Mouse (Mus musculus): ENCODE measurements around the gene Gpr3.

The Gpr3 gene

DNA sequence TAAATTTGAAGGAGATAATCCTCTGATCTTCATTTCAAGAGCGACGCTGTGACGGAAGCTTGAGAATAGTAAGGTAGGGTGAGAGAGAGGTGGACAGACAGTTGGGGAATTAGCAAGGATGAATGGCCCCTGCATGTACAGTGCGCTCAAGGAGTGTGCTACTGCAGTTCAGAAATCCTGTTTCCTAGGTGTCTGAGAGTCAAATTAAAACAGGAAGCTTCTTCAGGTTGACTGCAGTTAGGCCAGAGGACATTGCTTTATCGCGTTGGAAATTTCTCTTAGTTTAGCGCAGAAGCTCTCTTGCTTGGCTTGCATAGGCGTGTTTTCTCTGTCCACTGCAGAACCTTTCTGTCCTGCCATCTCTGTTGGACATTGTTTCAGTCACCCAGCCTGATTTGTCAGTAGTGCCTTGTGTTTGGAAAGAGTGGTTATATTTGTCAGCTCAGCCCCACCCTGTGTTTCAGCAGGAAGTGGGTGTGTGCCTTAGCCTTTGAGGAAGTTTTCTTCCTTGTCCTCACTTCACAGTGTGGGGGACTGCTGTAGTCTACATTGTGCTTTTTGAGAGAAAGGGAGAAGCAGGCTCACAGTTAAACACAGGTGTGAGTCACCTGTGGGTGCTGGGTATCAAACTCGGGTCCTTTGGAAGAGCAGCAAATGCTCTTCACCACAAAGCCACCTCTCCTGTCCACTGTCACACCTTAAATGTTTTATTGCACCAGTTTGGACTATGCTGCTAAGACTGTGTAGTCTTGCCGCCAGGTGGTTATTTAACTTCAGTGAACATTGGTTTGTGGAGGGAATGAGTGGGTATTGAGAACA lies 42.9 kb downstream of the Gpr3 start:
- no peak for DNase-seq

DNA sequence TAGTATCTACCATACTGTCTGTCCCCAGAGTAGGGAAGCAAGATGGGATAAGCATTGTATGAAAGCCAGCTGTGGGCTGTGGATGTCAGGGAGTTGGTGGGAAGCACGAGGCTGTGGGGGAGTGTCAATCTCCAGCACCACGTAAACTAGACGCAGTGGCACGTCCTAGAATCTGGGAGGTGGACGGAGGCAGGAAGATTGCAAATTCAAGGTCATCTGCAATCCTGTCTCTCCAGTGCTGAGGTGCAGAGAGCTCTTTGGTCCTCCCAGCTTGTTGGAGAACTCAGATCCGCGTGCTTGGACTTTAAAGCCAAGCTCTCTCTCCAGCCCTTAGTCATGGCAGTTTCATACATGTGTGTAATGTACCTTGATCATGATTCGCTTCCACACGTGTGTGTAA lies 45.6 kb downstream of the Gpr3 start:
- no peak for DNase-seq

DNA sequence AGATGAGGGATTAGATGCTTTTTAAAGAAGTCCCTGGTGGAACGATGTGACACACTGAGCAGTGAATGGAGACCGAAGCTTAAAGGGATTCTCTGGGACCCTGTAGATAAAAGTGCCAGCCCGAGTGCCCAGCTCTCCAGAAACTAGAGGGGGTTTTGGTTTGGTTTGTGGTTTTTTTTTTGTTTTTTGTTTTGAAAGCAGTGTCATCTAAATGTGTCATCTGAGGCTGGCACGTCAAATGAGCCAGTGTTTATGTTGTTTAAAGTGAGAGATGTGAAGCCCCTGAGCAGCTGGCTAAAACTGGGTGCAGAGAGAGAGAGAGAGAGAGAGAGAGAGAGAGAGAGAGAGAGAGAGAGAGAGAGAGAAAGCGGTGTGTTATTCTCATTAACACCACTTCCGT lies 50.1 kb downstream of the Gpr3 start:
- DNase-seq: no peak

DNA sequence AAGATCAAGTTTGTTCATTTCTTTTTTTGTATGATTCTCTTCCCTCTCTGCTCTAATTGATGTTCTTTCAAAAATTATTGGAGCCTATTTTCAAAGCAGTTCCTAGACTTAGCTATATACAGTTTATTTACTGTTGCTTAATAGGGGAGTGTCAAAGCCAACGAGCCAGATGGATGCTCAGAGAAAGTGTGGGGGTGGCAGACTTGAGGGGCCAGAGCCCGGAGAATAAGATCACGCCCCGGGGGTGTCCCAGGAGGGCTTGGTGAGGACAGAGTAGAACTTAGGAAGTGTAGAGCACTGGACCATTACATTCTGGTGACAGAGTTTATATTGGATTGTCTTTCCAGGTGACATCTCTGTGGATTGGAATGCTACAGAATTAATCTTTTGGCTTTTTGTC lies 51.5 kb downstream of the Gpr3 start:
- no peak for DNase-seq

DNA sequence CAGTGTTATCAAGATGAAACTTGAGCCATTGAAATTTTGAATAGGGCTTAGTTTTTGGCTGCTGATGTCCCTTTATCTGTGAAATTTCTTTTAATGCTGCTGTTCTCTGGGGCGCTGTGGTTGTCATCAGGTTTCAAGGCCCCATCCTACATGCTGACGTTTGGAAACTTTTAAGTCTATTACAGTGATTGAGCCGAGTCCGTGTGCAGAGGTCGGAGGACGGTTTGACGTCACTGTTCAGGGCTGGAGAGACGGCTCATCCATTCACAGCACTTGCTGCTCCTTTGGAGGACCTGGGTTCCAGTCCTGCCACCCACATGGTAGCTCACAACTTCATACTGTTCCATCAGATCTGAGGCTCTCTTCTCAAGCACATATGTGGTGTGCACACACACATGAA lies 52.1 kb downstream of the Gpr3 start:
- no peak for DNase-seq

DNA sequence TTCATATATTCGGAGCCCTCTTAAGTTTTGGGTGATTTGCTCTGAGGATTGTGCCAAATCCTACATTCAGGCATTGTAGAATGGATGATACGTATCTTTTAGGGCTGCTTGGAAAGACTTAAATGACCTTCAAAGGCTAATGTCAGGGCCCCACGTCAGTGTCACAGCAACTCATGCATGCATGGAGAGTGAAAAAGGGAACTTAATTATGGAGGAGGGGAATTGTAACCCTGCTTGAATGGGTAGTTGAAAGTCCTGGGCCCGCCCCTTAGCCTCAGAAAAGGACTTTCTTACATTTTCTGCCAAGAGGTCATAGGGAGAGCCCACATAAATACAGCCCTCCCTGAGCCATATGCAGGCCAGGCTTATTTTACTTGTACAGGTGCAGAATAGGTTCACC lies 52.7 kb downstream of the Gpr3 start:
- no peak for DNase-seq
